Mouse (Mus musculus) frontal cortex, postnatal 10 days (tissue): ENCODE results near the gene Nova2.

Experiments used
- DNase-seq, 2 experiments: peaks; one replicate each; pipeline ENCODE4 v3.0.0; 2022; ENCODE audit warnings: low spot score in 2 of 2, mixed read lengths in 1 of 2

The Nova2 gene

DNA sequence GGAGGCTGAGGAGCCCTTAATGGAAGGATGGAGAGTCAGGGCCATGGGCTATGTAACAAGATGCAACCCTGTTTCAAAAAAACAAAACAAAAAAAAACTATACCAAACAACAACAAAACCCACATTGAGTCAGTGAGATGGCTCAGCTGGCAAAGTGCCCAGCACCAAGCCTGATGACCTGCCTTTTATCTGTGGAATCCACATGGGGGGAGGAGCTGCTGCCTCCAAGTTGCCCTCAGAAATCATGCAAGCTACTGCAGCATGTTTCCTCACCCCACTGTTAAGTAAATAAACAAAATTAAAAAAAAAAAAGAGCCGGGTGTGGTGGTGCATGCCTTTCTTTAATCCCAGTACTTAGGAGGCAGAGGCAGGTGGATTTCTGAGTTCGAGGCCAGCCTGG lies 60.8 kb downstream of the Nova2 start:
- DNase-seq: no peak

DNA sequence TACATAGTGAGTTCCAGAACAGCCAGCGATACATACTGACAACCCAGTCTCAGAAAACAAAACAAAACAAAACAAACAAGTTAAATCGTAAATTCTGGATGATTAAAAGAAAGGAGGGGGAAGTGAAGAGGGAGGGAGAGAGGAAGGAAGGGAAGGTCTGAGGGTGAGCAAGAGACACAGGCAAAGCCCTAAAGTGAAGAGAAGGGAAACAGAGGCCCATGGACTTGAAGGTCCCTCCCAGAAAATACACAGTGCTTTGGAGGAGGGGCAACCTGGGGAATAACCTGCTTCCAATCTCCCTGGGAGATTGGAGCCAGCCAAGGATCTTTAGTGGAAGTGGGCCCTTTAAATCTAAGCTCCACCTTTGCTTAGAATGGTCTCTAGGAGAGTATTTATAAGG lies 61.4 kb downstream of the Nova2 start, which contains the start of gene Nanos2:
TSS of gene Nanos2 (plus strand) at position 301 of the 400 bp plus-strand sequence.
- no peak for DNase-seq

DNA sequence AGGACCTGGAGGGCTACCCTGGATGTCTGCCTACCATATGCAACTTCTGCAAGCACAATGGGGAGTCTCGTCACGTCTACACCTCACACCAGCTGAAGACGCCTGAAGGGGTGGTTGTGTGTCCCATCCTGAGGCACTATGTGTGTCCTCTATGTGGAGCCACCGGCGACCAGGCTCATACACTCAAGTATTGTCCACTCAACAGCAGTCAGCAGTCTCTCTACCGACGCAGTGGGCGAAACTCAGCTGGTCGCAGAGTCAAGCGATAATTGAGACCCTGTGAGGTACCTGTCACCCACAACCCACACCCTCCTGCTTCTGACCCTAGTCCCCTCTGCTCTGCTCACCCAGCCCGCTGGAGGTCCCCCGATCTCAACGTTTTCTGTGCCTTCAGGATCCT lies 62.1 kb downstream of the Nova2 start:
- no peak for DNase-seq

GRCm38 (mm10) chr7:18988780-18989179 lies 63.1 kb downstream of the Nova2 start:
- DNase-seq: no peak

- peak in 1 of 2 experiments; percentile 53 for DNase-seq
These were observed 64.3 kb downstream of the Nova2 start for GRCm38 (mm10) chr7:18989995-18990394.

DNA sequence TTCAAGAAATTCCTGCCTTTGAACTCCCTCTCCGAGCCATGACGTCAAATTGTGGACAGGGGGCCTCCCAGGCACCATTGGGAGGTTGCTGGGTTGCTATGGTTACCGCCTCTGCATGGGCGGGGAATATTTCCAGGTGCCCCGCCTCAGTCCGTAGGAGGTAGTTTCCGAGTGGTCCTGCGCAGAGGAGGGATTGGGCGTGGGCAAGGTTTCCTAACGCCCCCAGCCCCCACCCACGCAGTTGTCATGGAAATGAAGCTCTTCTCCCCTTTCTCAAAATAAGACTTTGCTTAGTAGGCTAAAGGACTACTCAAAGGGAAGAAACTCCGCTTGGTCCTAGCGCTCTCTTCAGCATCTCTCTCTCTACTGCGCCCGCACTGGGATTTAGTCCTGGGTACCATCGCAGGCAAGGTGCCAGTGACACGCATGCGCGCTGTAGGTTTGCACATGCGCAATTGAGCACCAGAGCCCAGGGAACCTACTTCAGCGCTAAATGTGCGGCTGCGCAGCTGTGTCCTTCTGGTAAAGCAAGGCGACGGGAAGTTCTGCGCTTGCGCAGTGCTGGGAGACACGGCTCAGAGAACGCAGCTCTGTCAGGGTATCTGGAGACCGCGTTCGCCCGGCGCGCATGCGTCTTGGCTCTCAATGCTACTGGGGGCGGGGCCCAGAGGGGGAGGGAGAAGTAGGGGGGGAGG lies 65.1 kb downstream of the Nova2 start, which contains the start of gene Mypop:
TSS of gene Mypop (plus strand) at position 645 of the 695 bp plus-strand sequence.
- peak; percentile 100 for DNase-seq

DNA sequence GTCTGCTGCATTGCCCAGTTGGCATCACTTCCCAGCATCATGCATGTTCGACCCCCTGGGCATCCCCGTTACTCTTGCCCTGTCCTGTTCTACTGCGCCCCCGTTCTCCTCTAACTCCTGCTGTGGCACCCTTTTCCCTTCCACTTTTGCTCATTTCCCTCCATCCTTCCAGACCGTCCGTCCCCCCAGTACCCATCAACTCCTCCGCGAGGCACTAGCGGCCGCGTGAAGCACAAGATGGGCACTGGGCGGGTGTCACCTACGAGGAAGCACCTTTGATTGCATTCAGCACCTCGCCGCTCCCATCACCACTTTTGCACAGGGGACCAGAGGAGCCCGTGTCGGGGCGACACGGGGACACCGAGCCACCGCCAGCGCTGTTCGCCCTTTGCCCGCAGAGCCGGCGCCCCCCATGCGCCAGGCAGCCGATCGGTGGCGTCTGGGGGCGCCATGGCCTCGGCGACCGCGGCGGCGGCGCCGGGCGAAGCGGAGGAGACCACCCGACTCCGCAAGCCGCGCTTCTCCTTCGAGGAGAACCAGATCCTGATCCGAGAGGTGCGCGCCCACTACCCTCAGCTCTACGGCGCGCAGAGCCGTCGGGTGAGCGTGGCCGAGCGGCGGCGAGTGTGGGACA lies 66.1 kb downstream of the Nova2 start:
- DNase-seq: no peak

GRCm38 (mm10) chr7:18992294-18992675 lies 66.6 kb downstream of the Nova2 start:
- DNase-seq: peak in 1 of 2 experiments; percentile 47

GRCm38 (mm10) chr7:18993036-18993435 lies 67.3 kb downstream of the Nova2 start:
- no peak for DNase-seq

GRCm38 (mm10) chr7:18998835-18999234 lies 73.1 kb downstream of the Nova2 start:
- DNase-seq: no peak

GRCm38 (mm10) chr7:19000421-19000820 lies 74.7 kb downstream of the Nova2 start:
- no peak for DNase-seq

GRCm38 (mm10) chr7:19001066-19001806 lies 75.5 kb downstream of the Nova2 start:
- DNase-seq: no peak

DNA sequence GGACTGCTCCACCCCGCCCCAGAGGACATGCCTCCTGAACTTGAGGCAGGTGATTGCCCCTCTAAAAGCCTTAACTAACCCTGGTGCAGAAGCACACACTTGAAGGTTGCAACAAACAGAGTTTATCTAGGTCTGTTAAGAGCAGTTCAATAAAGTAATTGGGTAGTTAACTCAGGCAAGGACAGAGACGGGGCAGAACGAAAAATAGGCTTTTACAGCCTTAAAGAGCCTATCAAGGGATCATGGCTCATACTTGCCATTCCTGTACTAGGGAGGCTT lies 76.1 kb downstream of the Nova2 start:
- DNase-seq: no peak

DNA sequence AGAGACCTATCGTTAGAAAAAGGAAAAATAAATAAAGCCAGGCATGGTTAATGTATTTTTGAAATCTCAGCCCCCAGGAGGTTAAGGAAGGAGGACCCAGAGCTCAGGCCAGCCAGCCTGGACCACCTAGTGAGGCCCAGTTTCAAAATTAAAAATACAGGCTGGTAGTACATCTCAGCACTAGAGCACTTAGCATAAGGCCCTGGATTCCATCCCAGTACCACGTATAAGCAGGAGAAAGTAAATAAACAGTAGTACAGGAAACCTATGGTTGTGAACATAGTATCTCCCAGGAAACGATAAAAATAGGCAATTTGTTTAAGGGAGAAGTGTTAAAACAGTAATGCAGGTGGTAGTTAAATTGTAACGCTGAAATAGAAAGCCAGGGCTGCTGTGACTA lies 76.4 kb downstream of the Nova2 start:
- DNase-seq: no peak

DNA sequence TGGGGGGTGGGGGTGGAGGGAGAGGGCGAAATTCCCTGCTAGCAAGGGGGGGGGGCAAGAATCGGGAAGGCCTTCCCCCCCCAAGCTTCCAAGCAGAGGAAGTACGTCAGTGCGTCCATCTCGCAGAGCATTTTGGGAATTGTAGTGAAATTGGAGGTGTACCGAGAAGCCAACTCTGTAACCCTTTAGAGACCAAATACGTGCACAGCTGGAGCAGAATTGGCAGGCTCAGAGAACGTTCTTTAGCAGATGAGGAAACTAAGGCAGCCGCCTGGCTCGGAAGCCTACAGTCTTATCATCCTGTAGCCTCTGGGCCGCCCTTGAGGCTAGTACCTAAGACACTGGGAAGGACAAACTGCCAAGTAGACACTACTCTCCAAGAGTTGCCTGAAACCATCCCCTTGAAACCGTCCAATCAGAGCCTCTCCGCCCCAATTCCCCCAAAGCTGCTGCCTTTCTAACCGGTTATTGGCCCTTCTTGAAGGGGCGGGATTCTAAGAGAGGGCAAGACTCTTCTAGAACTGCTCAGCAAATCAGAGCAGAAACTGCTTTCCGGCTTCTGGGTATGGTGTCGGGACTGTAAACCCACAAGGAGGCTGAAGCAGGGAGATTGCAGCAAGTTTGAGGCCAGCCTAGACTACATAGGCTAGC lies 77.3 kb downstream of the Nova2 start:
- DNase-seq: peak; percentile 59 to 71

DNA sequence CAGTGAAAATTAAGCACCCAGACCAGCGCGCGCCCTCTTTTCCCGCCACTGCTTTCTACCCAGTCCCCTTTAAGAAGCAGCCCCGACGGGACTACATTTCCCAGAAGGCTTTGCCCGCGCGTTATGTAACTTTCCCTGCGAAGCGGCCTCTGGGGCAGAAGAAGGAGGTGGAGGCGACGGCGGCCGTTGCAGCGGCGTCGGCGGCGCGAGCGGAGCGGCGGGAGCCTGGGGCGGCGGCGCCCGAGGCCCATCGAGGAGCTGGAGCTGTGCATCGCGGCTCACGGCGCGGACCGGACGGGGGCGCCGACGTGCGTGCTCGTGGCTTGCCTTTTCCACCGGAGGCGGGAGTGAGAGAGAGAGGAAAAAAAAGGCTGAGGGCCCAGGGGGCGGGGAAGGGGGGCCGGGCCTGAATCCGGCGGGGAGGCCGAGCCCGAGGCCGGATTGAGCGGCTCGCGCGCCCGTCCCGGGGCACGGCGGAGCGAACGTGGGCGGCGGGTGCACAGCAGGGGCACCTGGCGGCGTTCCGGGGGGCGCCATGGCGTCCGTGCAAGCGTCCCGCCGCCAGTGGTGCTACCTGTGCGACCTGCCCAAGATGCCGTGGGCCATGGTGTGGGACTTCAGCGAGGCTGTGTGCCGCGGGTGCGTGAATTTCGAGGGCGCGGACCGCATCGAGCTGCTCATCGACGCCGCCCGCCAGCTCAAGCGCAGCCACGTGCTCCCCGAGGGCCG lies 78.4 kb downstream of the Nova2 start, which contains the start of gene Irf2bp1:
TSS of gene Irf2bp1 (plus strand) at position 143 of the 729 bp plus-strand sequence.
- DNase-seq: peak; percentile 87 to 93

DNA sequence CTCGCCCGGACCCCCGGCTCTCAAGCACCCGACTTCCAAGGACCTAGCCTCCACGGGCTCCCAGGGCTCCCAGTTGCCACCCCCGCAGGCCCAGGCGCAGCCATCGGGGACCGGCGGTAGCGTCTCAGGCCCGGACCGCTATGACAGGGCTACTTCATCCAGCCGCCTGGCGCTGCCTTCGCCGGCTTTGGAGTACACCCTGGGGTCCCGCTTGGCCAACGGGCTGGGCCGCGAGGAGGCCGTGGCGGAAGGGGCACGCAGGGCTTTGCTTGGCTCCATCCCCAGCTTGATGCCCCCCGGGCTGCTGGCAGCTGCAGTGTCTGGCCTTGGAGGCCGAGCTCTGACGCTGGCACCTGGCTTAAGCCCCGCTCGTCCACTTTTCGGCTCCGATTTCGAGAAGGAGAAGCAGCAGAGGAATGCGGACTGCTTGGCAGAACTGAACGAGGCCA lies 79.0 kb downstream of the Nova2 start:
- DNase-seq: peak in 1 of 2 experiments; percentile 54

GRCm38 (mm10) chr7:19005417-19006121 lies 79.9 kb downstream of the Nova2 start:
- no peak for DNase-seq

DNA sequence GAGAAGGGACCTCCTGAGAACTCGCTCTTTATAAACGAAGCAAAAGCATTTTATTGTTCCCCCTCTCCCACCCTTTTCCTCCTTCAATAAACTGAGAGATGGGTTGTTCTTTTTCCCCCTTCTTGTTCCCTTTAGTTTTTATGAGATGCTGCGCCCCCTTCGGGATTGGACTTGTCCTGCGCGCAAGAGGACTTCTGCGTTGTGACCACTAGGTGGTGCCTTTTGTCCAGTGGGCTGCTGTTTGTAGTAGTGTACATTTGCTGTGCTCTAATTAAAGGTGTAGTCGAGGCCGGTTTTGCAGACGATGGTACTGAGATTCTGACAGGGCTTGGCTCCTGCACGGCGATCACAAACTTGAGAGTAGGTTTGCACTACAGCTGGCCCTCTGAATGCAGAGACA lies 80.8 kb downstream of the Nova2 start:
- peak; percentile 72 to 81 for DNase-seq

DNA sequence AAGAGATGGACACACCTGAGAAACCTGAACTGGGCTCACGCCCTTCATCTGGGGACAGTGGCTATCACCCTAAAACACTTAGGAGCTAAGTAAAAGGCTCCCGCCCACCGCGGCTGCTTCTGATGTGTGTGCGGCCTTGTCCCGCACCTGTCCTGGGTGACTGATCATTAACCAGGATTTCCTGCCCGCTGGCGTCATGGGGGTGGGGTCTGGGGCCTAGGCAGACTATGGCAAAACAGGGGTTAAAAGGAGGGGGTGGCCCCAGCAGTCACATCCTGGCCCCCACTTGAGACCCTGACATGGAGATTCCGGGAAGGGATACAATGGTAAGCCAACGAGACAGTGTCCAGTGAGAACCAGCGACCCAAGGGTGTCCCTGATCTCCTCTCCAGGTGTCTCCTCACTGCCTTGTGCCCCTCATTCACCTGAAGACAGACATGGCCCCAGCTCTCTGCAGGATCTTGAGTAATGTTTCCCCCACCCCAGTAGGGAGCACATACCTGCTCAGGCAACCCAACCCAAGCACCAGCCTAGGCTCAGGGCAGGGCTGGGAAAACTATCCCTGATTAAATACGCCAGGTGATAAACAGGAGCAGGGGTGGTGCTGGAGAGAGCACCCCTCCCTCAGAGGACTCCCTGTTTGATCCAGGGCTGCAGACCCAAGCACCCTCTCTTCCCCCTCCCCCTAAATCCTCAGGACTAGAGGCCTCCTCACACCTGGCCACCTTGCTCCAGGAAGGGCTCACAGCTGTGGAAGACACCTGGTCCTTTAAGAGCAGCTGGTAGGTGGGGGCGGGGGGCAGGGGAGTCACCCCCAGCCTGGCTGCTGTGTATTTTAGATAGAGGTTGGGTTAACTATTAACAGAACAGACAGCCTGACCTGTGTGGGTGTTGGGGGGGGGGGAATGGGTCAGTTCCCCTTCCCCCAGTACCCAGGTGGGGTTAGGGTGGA lies 81.6 kb downstream of the Nova2 start:
- no peak for DNase-seq
